Mouse (Mus musculus) bone marrow, adult 2 months (tissue): Measurements from ENCODE around the gene Spats1.

ENCODE experiments used
- CTCF ChIP-seq: fragments of 200-500 bp; IDR thresholded peaks from 2 replicates; pipeline ENCODE4 v1.5.1; 2011; ENCODE audit warnings: low read length, control low read depth; ENCODE audit not compliant: control insufficient read depth, insufficient read depth
- POLR2A ChIP-seq: fragments of 200-500 bp; IDR thresholded peaks from 2 replicates; pipeline ENCODE4 v1.6.1; 2011; ENCODE audit warnings: low read depth, mild to moderate bottlenecking, control low read depth, low read length, borderline replicate concordance; ENCODE audit not compliant: control insufficient read depth

DNA sequence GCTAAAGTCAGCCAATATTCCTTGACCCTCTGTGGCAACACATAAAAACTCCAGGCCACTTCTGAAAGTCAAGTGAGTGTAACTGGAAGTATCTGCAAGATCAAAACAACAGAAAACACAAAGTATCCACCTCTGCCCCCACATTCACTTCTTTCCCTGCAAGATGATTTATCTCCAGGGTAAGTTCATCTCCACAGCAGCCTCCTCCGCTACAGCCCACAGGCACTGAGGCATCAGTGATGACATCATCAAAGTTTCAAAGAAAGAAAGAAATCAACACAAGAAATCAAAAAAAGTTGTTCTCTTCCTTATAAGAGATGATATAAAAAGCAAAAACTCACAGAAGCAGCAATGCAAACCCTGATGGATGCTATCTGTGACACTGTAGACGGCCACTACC, 66.5 kb downstream of the Spats1 start:
- TF ChIP-seq POLR2A (no peak), CTCF (no peak)
